Mouse (Mus musculus): ENCODE results near the gene Tiam2. TPM values are rescaled to one million over a fixed set of nuclear protein-coding genes. Genes with fewer than 3 reads are reported as not detected.

Gene Tiam2
- total RNA-seq, 1 experiment = 3.1 TPM

- Histone ChIP-seq H3K4me3 (ENCODE audit: insufficient read depth in 1 of 2, low read depth in 1 of 2, low read length in 2 of 2, poor library complexity in 1 of 2, severe bottlenecking in 1 of 2) (no peak overlapping the region), H3K36me3 (ENCODE audit: control insufficient read depth, insufficient read depth, low read length, poor library complexity, severe bottlenecking) (no peaks in the 10 kb centered on the region; the same call in 1 of the 2 replicates), H3K9me3 (ENCODE audit: control insufficient read depth, insufficient read depth, low read depth, low read length) (no peaks in the 10 kb centered on the region), H3K4me1 (ENCODE audit: control insufficient read depth in 2 of 2, insufficient read depth in 2 of 2, low read length in 2 of 2, poor library complexity in 1 of 2) (peaks cover 1 to 3% of the 10 kb centered on the region in 2 experiments; a peak in 2 of 4 replicates), H3K9ac (ENCODE audit: insufficient read depth, low read depth, low read length, poor library complexity, severe bottlenecking) (no peak overlapping the region), H3K27ac (ENCODE audit: insufficient read depth, low read depth, low read length, poor library complexity, severe bottlenecking) (no peak overlapping the region)
- in situ Hi-C loops (cut with MboI; ENCODE audit: low sequenced_read_pairs in 2 of 2, unreplicated experiment in 2 of 2) = no loop called here
- DNase-seq (ENCODE audit: low read depth, low spot score) = no peak
- TF ChIP-seq ZC3H11A (IDR thresholded peaks at IDR 0.05; ENCODE audit: borderline replicate concordance, low read depth, low read length) = peak; percentile 18; the same call in 1 of the 2 replicates
- TF ChIP-seq MAFK (IDR thresholded peaks at IDR 0.05; ENCODE audit: insufficient read depth, low read depth, low read length) = no peak
- no peak for TF ChIP-seq HCFC1 (IDR thresholded peaks at IDR 0.05; ENCODE audit: borderline replicate concordance, insufficient read depth, low read length)
These were observed 183.5 kb downstream of the Tiam2 start for GRCm38 (mm10) chr17:3509841-3510240.

DNA sequence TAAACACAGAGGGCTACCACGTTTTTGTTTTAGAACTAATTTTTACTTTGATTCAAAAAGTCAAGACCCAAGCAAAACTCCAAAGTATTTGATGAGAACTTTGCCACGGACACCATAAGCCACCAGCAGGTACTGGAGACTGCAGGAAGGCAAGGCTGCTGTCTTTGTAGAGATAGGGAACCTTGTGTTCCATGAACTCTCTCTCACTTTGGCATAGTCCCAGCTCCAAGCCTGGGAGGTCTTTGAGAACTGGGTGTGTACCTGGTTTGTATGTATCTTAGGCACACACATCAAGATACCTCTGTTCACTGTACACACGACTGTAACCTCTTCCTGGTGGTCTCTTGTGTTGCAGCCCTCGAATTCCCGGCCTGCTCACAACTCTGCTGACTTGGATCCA is 187.9 kb downstream of the Tiam2 start:
- H3K9me3 ChIP-seq (ENCODE audit: control insufficient read depth, insufficient read depth, low read depth, low read length) = no peaks in the 10 kb centered on the region
- no peak for TF ChIP-seq MAFK (IDR thresholded peaks at IDR 0.05; ENCODE audit: insufficient read depth, low read depth, low read length)
- no peak for TF ChIP-seq CHD2 (IDR thresholded peaks at IDR 0.05; ENCODE audit: low read depth, low read length)
- TF ChIP-seq HCFC1 (IDR thresholded peaks at IDR 0.05; ENCODE audit: borderline replicate concordance, insufficient read depth, low read length) = no peak
- no peak for TF ChIP-seq ZC3H11A (IDR thresholded peaks at IDR 0.05; ENCODE audit: borderline replicate concordance, low read depth, low read length)
- TF ChIP-seq ZNF384 (IDR thresholded peaks at IDR 0.05; ENCODE audit: low read depth, low read length) = no peak
- H3K4me1 ChIP-seq (ENCODE audit: control insufficient read depth in 2 of 2, insufficient read depth in 2 of 2, low read length in 2 of 2, poor library complexity in 1 of 2) = peaks cover 0 to 2% of the 10 kb centered on the region in 2 experiments; a peak in 1 of 4 replicates
- H3K36me3 ChIP-seq (ENCODE audit: control insufficient read depth, insufficient read depth, low read length, poor library complexity, severe bottlenecking) = no peaks in the 10 kb centered on the region; the same call in 1 of the 2 replicates
- no peak overlapping the region for H3K9ac ChIP-seq (ENCODE audit: insufficient read depth, low read depth, low read length, poor library complexity, severe bottlenecking)
- in situ Hi-C loops (cut with MboI; ENCODE audit: low sequenced_read_pairs in 2 of 2, unreplicated experiment in 2 of 2) = no loop called here
- peak overlapping the region; percentile 10; the same call in 1 of the 2 replicates for H3K27ac ChIP-seq (ENCODE audit: insufficient read depth, low read depth, low read length, poor library complexity, severe bottlenecking)
- DNase-seq (ENCODE audit: low read depth, low spot score) = no peak
- H3K4me3 ChIP-seq (ENCODE audit: insufficient read depth in 1 of 2, low read depth in 1 of 2, low read length in 2 of 2, poor library complexity in 1 of 2, severe bottlenecking in 1 of 2) = no peak overlapping the region

GRCm38 (mm10) chr17:3515851-3516250 is 189.5 kb downstream of the Tiam2 start:
- in situ Hi-C loops (cut with MboI; ENCODE audit: low sequenced_read_pairs in 2 of 2, unreplicated experiment in 2 of 2) = no loop called here
- Histone ChIP-seq H3K36me3 (ENCODE audit: control insufficient read depth, insufficient read depth, low read length, poor library complexity, severe bottlenecking) (no peaks in the 10 kb centered on the region; the same call in 1 of the 2 replicates), H3K27ac (ENCODE audit: insufficient read depth, low read depth, low read length, poor library complexity, severe bottlenecking) (no peak overlapping the region), H3K9me3 (ENCODE audit: control insufficient read depth, insufficient read depth, low read depth, low read length) (no peaks in the 10 kb centered on the region), H3K4me3 (ENCODE audit: insufficient read depth in 1 of 2, low read depth in 1 of 2, low read length in 2 of 2, poor library complexity in 1 of 2, severe bottlenecking in 1 of 2) (no peak overlapping the region), H3K9ac (ENCODE audit: insufficient read depth, low read depth, low read length, poor library complexity, severe bottlenecking) (no peak overlapping the region), H3K4me1 (ENCODE audit: control insufficient read depth in 2 of 2, insufficient read depth in 2 of 2, low read length in 2 of 2, poor library complexity in 1 of 2) (peaks cover 0 to 2% of the 10 kb centered on the region in 2 experiments; a peak in 1 of 4 replicates)
- no peak for DNase-seq (ENCODE audit: low read depth, low spot score)
- TF ChIP-seq MAFK (IDR thresholded peaks at IDR 0.05; ENCODE audit: insufficient read depth, low read depth, low read length) = no peak
- no peak for TF ChIP-seq ZNF384 (IDR thresholded peaks at IDR 0.05; ENCODE audit: low read depth, low read length)
- no peak for TF ChIP-seq CHD2 (IDR thresholded peaks at IDR 0.05; ENCODE audit: low read depth, low read length)
- TF ChIP-seq HCFC1 (IDR thresholded peaks at IDR 0.05; ENCODE audit: borderline replicate concordance, insufficient read depth, low read length) = no peak
- no peak for TF ChIP-seq ZC3H11A (IDR thresholded peaks at IDR 0.05; ENCODE audit: borderline replicate concordance, low read depth, low read length)

GRCm38 (mm10) chr17:3516406-3516805 is 190.0 kb downstream of the Tiam2 start:
- H3K9me3 ChIP-seq (ENCODE audit: control insufficient read depth, insufficient read depth, low read depth, low read length) = no peaks in the 10 kb centered on the region
- H3K9ac ChIP-seq (ENCODE audit: insufficient read depth, low read depth, low read length, poor library complexity, severe bottlenecking) = no peak overlapping the region
- no peaks in the 10 kb centered on the region; the same call in 1 of the 2 replicates for H3K36me3 ChIP-seq (ENCODE audit: control insufficient read depth, insufficient read depth, low read length, poor library complexity, severe bottlenecking)
- no peak for DNase-seq (ENCODE audit: low read depth, low spot score)
- in situ Hi-C loops (cut with MboI; ENCODE audit: low sequenced_read_pairs in 2 of 2, unreplicated experiment in 2 of 2) = no loop called here
- no peak overlapping the region for H3K4me3 ChIP-seq (ENCODE audit: insufficient read depth in 1 of 2, low read depth in 1 of 2, low read length in 2 of 2, poor library complexity in 1 of 2, severe bottlenecking in 1 of 2)
- TF ChIP-seq MAFK (IDR thresholded peaks at IDR 0.05; ENCODE audit: insufficient read depth, low read depth, low read length) (no peak), HCFC1 (IDR thresholded peaks at IDR 0.05; ENCODE audit: borderline replicate concordance, insufficient read depth, low read length) (no peak), ZC3H11A (IDR thresholded peaks at IDR 0.05; ENCODE audit: borderline replicate concordance, low read depth, low read length) (no peak), ZNF384 (IDR thresholded peaks at IDR 0.05; ENCODE audit: low read depth, low read length) (no peak), CHD2 (IDR thresholded peaks at IDR 0.05; ENCODE audit: low read depth, low read length) (no peak)
- H3K4me1 ChIP-seq (ENCODE audit: control insufficient read depth in 2 of 2, insufficient read depth in 2 of 2, low read length in 2 of 2, poor library complexity in 1 of 2) = peaks cover 0 to 2% of the 10 kb centered on the region in 2 experiments; a peak in 1 of 4 replicates
- no peak overlapping the region for H3K27ac ChIP-seq (ENCODE audit: insufficient read depth, low read depth, low read length, poor library complexity, severe bottlenecking)

All from ES-E14 (cell line).